Mouse (Mus musculus) induced T-regulatory cell, adult 2 months (primary cell): ENCODE results near the gene Cpvl.

Source experiments
- DNase-seq: peaks from one replicate; pipeline ENCODE4 v3.0.0-alpha.2; 2012; ENCODE audit warnings: low read depth

Cpvl gene

GRCm38 (mm10) chr6:53978571-53978970 is at the start of gene Cpvl:
Gene Cpvl (minus strand): TSS chr6:53978671.
- no peak for DNase-seq

GRCm38 (mm10) chr6:54023846-54024245 is 45.4 kb upstream of the Cpvl start:
- no peak for DNase-seq

- DNase-seq, result peak; percentile 9
Observed at GRCm38 (mm10) chr6:54021123-54021789, 42.8 kb upstream of the Cpvl start.

- no peak for DNase-seq
Observed at GRCm38 (mm10) chr6:54018861-54019260, 40.4 kb upstream of the Cpvl start.

GRCm38 (mm10) chr6:54018038-54018437 is 39.6 kb upstream of the Cpvl start:
- no peak for DNase-seq

GRCm38 (mm10) chr6:54012163-54012562 is 33.7 kb upstream of the Cpvl start:
- DNase-seq, result no peak

- DNase-seq, result no peak
Observed at GRCm38 (mm10) chr6:54010362-54010761, 31.9 kb upstream of the Cpvl start.

- DNase-seq, result no peak
Observed at GRCm38 (mm10) chr6:54009293-54009692, 30.8 kb upstream of the Cpvl start.

- DNase-seq, result no peak
Observed at GRCm38 (mm10) chr6:54008448-54009120, 30.1 kb upstream of the Cpvl start.

- DNase-seq, result no peak
Observed at GRCm38 (mm10) chr6:54005302-54005701, 26.8 kb upstream of the Cpvl start.

- DNase-seq, result no peak
Observed at GRCm38 (mm10) chr6:53996226-53996955, 17.9 kb upstream of the Cpvl start.

GRCm38 (mm10) chr6:53995519-53995918 is 17.0 kb upstream of the Cpvl start:
- DNase-seq, result no peak

GRCm38 (mm10) chr6:53992386-53992785 is 13.9 kb upstream of the Cpvl start:
- DNase-seq, result no peak

- DNase-seq, result no peak
Observed at GRCm38 (mm10) chr6:53987235-53987634, 8.8 kb upstream of the Cpvl start.

GRCm38 (mm10) chr6:53986273-53986985 is 8.0 kb upstream of the Cpvl start:
- no peak for DNase-seq

GRCm38 (mm10) chr6:53983820-53984219 is 5.3 kb upstream of the Cpvl start:
- DNase-seq, result no peak

GRCm38 (mm10) chr6:53982612-53983011 is 4.1 kb upstream of the Cpvl start:
- DNase-seq, result no peak

- no peak for DNase-seq
Observed at GRCm38 (mm10) chr6:53982047-53982600, 3.7 kb upstream of the Cpvl start.

GRCm38 (mm10) chr6:53980817-53981480 is 2.5 kb upstream of the Cpvl start:
- no peak for DNase-seq

GRCm38 (mm10) chr6:53974040-53974439 is 4.4 kb downstream of the Cpvl start:
- no peak for DNase-seq

GRCm38 (mm10) chr6:53973468-53973867 is 5.0 kb downstream of the Cpvl start:
- no peak for DNase-seq
